Mouse (Mus musculus): ENCODE measurements around the gene Gbf1. TPM values are rescaled to one million over a fixed set of nuclear protein-coding genes. Genes with fewer than 3 reads are reported as not detected.
"Not testable (repeated sequence)": the region's sequence is repeated elsewhere in the genome, so short reads cannot be mapped to it uniquely, and the experiment has no call there.

Gene Gbf1
- polyA plus RNA-seq, 1 experiment from 2014 or later = 41.8 TPM

DNA sequence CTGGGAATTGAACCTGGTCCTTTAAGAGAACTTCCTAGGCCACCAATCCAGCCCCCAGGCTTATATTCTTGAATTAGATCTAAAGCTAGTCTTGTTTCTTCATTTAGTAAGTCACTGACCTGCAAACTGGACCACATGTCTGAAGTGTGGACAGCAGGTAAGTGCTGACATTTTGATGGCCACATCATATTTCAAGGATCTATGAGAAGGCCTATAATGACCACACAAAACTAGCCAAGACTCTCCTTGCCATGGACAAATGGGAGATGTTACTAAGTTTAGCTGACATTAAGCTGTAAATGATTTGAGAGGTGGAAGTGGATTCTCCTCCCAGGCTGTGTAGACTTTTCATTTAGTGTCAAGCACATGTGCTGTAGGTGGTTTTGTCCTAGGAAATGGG lies 58.6 kb downstream of the Gbf1 start:
- Histone ChIP-seq H3K4me1 (peaks cover 16% of the 10 kb centered on the region), H3K36me3 (replicated peaks) (no peaks in the 10 kb centered on the region), H3K9me3 (no peaks in the 10 kb centered on the region), H3K27me3 (ENCODE audit: poor library complexity, severe bottlenecking) (no peaks in the 10 kb centered on the region), H3K27ac (no peak overlapping the region), H3K4me3 (no peak overlapping the region)
- no peak for DNase-seq (ENCODE audit: extremely low spot score, low spot score)

- no peak overlapping the region for H3K27ac ChIP-seq
- no peak for DNase-seq (ENCODE audit: extremely low spot score, low spot score)
- H3K4me1 ChIP-seq = peaks cover 20% of the 10 kb centered on the region
- no peak overlapping the region for H3K4me3 ChIP-seq
- no peaks in the 10 kb centered on the region for H3K36me3 ChIP-seq (replicated peaks)
- H3K9me3 ChIP-seq = no peaks in the 10 kb centered on the region
- no peaks in the 10 kb centered on the region for H3K27me3 ChIP-seq (ENCODE audit: poor library complexity, severe bottlenecking)
- WGBS = 84% methylated on average over 5 of the region's 5 CpGs
Measured at GRCm38 (mm10) chr19:46214541-46214940, 62.2 kb downstream of the Gbf1 start.

DNA sequence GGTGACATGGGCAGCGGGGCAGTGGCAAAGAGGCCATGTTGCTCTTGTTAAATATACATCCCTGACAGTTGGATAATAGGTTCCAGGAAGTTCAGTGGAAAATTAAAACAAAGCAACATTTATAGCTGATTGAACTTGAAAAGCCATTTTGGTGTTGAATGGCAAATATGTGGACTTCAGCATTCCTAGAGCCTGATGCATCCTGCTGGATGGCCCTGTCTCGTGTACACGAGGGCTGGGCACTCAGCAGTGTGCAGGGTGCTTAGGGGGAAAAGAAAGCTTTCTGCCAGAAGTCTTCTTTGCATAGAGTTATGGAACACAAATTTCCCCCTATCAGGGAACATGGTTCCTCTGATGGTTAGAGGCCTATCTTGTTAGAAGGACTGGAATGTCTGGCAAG lies 63.1 kb downstream of the Gbf1 start:
- H3K36me3 ChIP-seq (replicated peaks) = no peaks in the 10 kb centered on the region
- no peak overlapping the region for H3K4me3 ChIP-seq
- no peak overlapping the region for H3K27ac ChIP-seq
- no peaks in the 10 kb centered on the region for H3K9me3 ChIP-seq
- DNase-seq (ENCODE audit: extremely low spot score, low spot score) = no peak
- no peaks in the 10 kb centered on the region for H3K27me3 ChIP-seq (ENCODE audit: poor library complexity, severe bottlenecking)
- 48% methylated on average over 3 of the region's 3 CpGs for WGBS
- peaks cover 24% of the 10 kb centered on the region for H3K4me1 ChIP-seq

DNA sequence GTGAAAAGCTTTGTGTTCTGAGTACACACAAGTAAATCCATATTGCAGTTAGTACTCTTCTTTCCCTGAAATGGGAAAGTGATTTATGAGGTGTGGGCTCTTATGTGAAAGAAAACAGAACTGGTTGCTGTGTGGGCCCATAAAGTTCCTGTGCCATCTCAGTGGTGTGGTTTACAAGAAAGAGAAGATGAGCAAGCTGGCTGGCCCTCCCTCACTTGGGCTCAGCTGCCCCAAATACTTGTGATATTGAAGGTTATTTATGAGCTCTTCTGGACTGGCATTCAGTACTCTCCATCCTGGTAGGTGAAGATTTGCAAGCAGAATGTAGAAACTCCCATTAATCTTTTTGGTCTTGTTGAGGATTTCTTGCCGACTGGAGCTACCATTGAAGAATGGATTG lies 64.4 kb downstream of the Gbf1 start:
- Histone ChIP-seq H3K4me3 (no peak overlapping the region), H3K27me3 (ENCODE audit: poor library complexity, severe bottlenecking) (no peaks in the 10 kb centered on the region), H3K36me3 (replicated peaks) (no peaks in the 10 kb centered on the region), H3K4me1 (peaks cover 25% of the 10 kb centered on the region), H3K27ac (no peak overlapping the region), H3K9me3 (no peaks in the 10 kb centered on the region)
- no peak for DNase-seq (ENCODE audit: extremely low spot score, low spot score)
- WGBS = 86% methylated on average over 1 of the region's 1 CpGs

- peaks cover 25% of the 10 kb centered on the region for H3K4me1 ChIP-seq
- not testable (repeated sequence) for H3K4me3 ChIP-seq; H3K9me3 ChIP-seq; H3K27me3 ChIP-seq (ENCODE audit: poor library complexity, severe bottlenecking); H3K36me3 ChIP-seq (replicated peaks); DNase-seq (ENCODE audit: extremely low spot score, low spot score); H3K27ac ChIP-seq
Measured at GRCm38 (mm10) chr19:46217347-46217746, 65.0 kb downstream of the Gbf1 start.

GRCm38 (mm10) chr19:46220116-46220515 lies 67.8 kb downstream of the Gbf1 start:
- 88% methylated on average over 5 of the region's 5 CpGs for WGBS
- no peaks in the 10 kb centered on the region for H3K27me3 ChIP-seq (ENCODE audit: poor library complexity, severe bottlenecking)
- DNase-seq (ENCODE audit: extremely low spot score, low spot score) = no peak
- no peak overlapping the region for H3K4me3 ChIP-seq
- no peaks in the 10 kb centered on the region for H3K9me3 ChIP-seq
- H3K36me3 ChIP-seq (replicated peaks) = no peaks in the 10 kb centered on the region
- H3K4me1 ChIP-seq = peaks cover 17% of the 10 kb centered on the region
- H3K27ac ChIP-seq = no peak overlapping the region

DNA sequence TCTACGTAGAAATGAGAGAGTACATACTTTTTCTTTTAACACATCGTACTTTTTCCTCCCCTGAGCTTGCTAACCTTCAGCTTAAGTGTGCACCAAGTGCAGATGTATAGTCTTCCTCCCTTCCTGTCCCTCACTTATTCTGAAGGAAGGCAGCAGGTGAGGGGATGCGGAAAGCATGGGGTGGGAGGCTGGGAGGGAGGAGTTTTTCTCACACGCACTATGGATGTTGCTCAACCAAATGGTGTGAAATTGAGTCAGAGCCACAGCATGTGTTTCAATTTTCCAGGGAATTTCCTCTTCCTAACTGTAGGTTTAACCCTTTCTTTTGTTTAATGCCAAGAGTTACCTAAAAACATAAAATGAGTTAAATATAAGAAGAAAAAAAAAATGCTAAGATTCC lies 70.8 kb downstream of the Gbf1 start:
- peaks cover 5% of the 10 kb centered on the region; the same call in 1 of the 2 replicates for H3K4me1 ChIP-seq
- no peak overlapping the region for H3K27ac ChIP-seq
- 90% methylated on average over 4 of the region's 4 CpGs for WGBS
- H3K27me3 ChIP-seq (ENCODE audit: poor library complexity, severe bottlenecking) = no peaks in the 10 kb centered on the region
- no peak for DNase-seq (ENCODE audit: extremely low spot score, low spot score)
- H3K9me3 ChIP-seq = no peaks in the 10 kb centered on the region
- H3K36me3 ChIP-seq (replicated peaks) = no peaks in the 10 kb centered on the region
- no peak overlapping the region for H3K4me3 ChIP-seq

- H3K36me3 ChIP-seq (replicated peaks) = peaks cover 8% of the 10 kb centered on the region
- H3K9me3 ChIP-seq = no peaks in the 10 kb centered on the region
- no peaks in the 10 kb centered on the region for H3K27me3 ChIP-seq (ENCODE audit: poor library complexity, severe bottlenecking)
- no peak overlapping the region for H3K4me3 ChIP-seq
- WGBS = 89% methylated on average over 2 of the region's 2 CpGs
- DNase-seq (ENCODE audit: extremely low spot score, low spot score) = no peak
- no peak overlapping the region for H3K27ac ChIP-seq
- peaks cover 5% of the 10 kb centered on the region; the same call in 1 of the 2 replicates for H3K4me1 ChIP-seq
Measured at GRCm38 (mm10) chr19:46224882-46225281, 72.6 kb downstream of the Gbf1 start.

GRCm38 (mm10) chr19:46225506-46225905 lies 73.2 kb downstream of the Gbf1 start:
- H3K4me1 ChIP-seq = no peaks in the 10 kb centered on the region
- peaks cover 8% of the 10 kb centered on the region for H3K36me3 ChIP-seq (replicated peaks)
- WGBS = 73% methylated on average over 4 of the region's 4 CpGs
- DNase-seq (ENCODE audit: extremely low spot score, low spot score) = no peak
- no peaks in the 10 kb centered on the region for H3K9me3 ChIP-seq
- no peaks in the 10 kb centered on the region for H3K27me3 ChIP-seq (ENCODE audit: poor library complexity, severe bottlenecking)
- H3K27ac ChIP-seq = no peak overlapping the region
- H3K4me3 ChIP-seq = no peak overlapping the region

GRCm38 (mm10) chr19:46226295-46226694 lies 74.0 kb downstream of the Gbf1 start:
- Histone ChIP-seq H3K9me3 (no peaks in the 10 kb centered on the region), H3K4me3 (no peak overlapping the region), H3K4me1 (no peaks in the 10 kb centered on the region), H3K27ac (no peak overlapping the region), H3K36me3 (replicated peaks) (peaks cover 8% of the 10 kb centered on the region), H3K27me3 (ENCODE audit: poor library complexity, severe bottlenecking) (no peaks in the 10 kb centered on the region)
- WGBS = 95% methylated on average over 3 of the region's 3 CpGs
- no peak for DNase-seq (ENCODE audit: extremely low spot score, low spot score)

DNA sequence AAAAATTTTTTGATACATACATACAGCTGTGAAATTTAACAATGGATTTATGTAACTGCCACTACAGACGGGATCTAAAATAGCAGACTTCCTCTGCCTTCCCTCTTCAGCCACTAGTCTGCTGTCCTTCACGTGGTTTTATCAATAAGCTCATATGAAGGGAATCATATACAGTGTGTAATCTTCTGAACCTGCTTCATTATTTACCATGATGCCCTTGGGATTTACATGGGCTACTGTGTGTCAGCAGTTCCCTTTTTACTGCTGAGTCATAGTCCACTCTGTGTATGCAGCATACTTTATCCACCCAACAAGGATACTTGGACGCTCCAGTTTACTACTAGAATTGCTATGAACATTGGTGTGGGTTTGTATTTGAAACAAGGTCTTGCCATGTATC lies 75.0 kb downstream of the Gbf1 start:
- DNase-seq (ENCODE audit: extremely low spot score, low spot score) = no peak
- 96% methylated on average over 3 of the region's 3 CpGs for WGBS
- H3K9me3 ChIP-seq = no peaks in the 10 kb centered on the region
- H3K27ac ChIP-seq = no peak overlapping the region
- no peaks in the 10 kb centered on the region for H3K27me3 ChIP-seq (ENCODE audit: poor library complexity, severe bottlenecking)
- H3K4me1 ChIP-seq = no peaks in the 10 kb centered on the region
- no peak overlapping the region for H3K4me3 ChIP-seq
- peaks cover 8% of the 10 kb centered on the region for H3K36me3 ChIP-seq (replicated peaks)

DNA sequence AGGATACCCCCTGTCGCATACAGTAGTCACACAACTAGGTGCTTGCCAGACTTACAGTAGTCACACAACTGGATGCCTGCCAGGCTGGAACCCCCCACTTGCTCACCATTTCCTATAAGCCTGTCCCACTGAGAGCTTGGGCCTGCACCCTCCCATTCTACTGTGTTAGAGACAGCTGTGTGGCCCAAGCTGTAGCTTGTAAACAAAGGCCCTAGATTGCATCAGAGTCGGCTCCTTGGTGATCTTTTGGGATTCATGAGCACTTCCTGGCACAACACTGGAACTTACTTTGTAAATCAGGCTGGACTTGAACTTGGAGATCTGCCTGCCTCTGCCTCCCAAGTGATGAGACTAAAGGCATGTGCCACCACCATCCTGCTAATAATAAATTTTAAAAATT lies 82.1 kb downstream of the Gbf1 start:
- Histone ChIP-seq H3K4me1 (peaks cover 9% of the 10 kb centered on the region), H3K9me3 (no peaks in the 10 kb centered on the region), H3K4me3 (no peak overlapping the region), H3K36me3 (replicated peaks) (peaks cover 4% of the 10 kb centered on the region), H3K27me3 (ENCODE audit: poor library complexity, severe bottlenecking) (no peaks in the 10 kb centered on the region), H3K27ac (no peak overlapping the region)
- 92% methylated on average over 2 of the region's 2 CpGs for WGBS
- DNase-seq (ENCODE audit: extremely low spot score, low spot score) = no peak

GRCm38 (mm10) chr19:46236658-46237057 lies 84.3 kb downstream of the Gbf1 start:
- Histone ChIP-seq H3K36me3 (replicated peaks) (peaks cover 4% of the 10 kb centered on the region), H3K9me3 (no peaks in the 10 kb centered on the region), H3K27me3 (ENCODE audit: poor library complexity, severe bottlenecking) (no peaks in the 10 kb centered on the region), H3K4me3 (no peak overlapping the region), H3K27ac (no peak overlapping the region), H3K4me1 (peaks cover 9% of the 10 kb centered on the region)
- DNase-seq (ENCODE audit: extremely low spot score, low spot score) = no peak
- 29% methylated on average over 5 of the region's 5 CpGs for WGBS

DNA sequence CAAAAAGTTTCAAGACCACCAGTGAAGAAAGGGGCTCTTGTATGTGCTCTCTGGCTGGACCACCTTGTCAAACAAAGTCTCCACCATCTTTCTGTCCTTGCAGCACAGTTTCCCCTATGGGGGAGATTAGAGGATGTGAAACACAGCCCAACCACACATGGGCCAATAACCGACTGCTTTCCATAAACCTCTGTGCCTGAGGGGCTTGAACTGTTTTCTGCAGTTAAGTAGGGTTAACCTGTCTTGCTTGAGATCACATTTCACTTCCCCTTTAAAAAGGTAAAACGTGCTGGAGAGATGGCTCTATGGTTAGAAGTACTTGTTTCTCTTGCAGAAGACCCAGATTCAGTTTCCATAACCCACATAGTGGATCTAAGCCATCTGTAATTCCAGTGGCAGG lies 87.9 kb downstream of the Gbf1 start:
- no peak overlapping the region for H3K4me3 ChIP-seq
- no peak for DNase-seq (ENCODE audit: extremely low spot score, low spot score)
- H3K27ac ChIP-seq = no peak overlapping the region
- H3K27me3 ChIP-seq (ENCODE audit: poor library complexity, severe bottlenecking) = no peaks in the 10 kb centered on the region
- H3K4me1 ChIP-seq = peaks cover 9% of the 10 kb centered on the region
- H3K9me3 ChIP-seq = no peaks in the 10 kb centered on the region
- WGBS = 54% methylated on average over 2 of the region's 2 CpGs
- no peaks in the 10 kb centered on the region for H3K36me3 ChIP-seq (replicated peaks)
